Mouse (Mus musculus): Measurements from ENCODE around the gene Clp1. TPM values are rescaled to one million over a fixed set of nuclear protein-coding genes. Genes with fewer than 3 reads are reported as not detected.

The Clp1 gene
- polyA plus RNA-seq, 1 experiment from 2014 or later, result 54.4 TPM

- Histone ChIP-seq H3K9me3 (ENCODE audit: control insufficient read depth, low read length) (no peaks in the 10 kb centered on the region), H3K9ac (ENCODE audit: low read length) (no peak overlapping the region), H3K4me3 (ENCODE audit: low read depth, low read length) (no peak overlapping the region), H3K27ac (ENCODE audit: low read depth, low read length) (no peak overlapping the region), H3K27me3 (ENCODE audit: control insufficient read depth, insufficient read depth, low read length) (no peaks in the 10 kb centered on the region), H3K36me3 (ENCODE audit: control insufficient read depth, insufficient read depth, low read length) (no peaks in the 10 kb centered on the region), H3K4me2 (no peak overlapping the region), H3K4me1 (ENCODE audit: control insufficient read depth, insufficient read depth, low read length) (no peaks in the 10 kb centered on the region)
- WGBS, result 88% methylated on average over 1 of the region's 1 CpGs
- DNase-seq (ENCODE audit: low spot score, missing footprints) (no peak), ATAC-seq (ENCODE audit: low FRiP score) (no peak)
Measured at GRCm38 (mm10) chr2:84761840-84762239, 34.7 kb upstream of the Clp1 start.

DNA sequence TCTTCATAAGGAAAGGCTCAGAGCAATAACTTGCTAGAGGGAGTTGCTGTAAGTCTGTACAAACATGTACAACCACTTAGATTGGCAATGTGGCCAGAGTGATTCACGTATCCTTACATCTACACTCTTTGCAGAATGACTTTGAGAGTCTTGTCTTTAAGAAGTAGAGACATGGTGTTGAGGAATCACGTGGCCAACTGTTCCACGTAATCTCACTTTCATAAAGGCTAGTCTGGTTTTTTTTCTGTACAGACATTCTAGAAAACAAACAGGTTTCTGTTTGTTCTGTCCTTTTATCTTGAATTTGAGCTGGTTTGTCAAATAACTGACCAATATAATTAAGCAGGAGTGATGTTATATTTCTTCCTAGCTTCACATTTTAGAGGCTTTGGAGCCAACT, 34.2 kb upstream of the Clp1 start:
- Histone ChIP-seq H3K27ac (ENCODE audit: low read depth, low read length) (no peak overlapping the region), H3K4me3 (ENCODE audit: low read depth, low read length) (no peak overlapping the region), H3K27me3 (ENCODE audit: control insufficient read depth, insufficient read depth, low read length) (no peaks in the 10 kb centered on the region), H3K4me2 (no peak overlapping the region), H3K9ac (ENCODE audit: low read length) (no peak overlapping the region), H3K36me3 (ENCODE audit: control insufficient read depth, insufficient read depth, low read length) (no peaks in the 10 kb centered on the region), H3K4me1 (ENCODE audit: control insufficient read depth, insufficient read depth, low read length) (no peaks in the 10 kb centered on the region), H3K9me3 (ENCODE audit: control insufficient read depth, low read length) (no peaks in the 10 kb centered on the region)
- DNase-seq (ENCODE audit: low spot score, missing footprints) (no peak), ATAC-seq (ENCODE audit: low FRiP score) (no peak)
- WGBS, result 88% methylated on average over 3 of the region's 3 CpGs

- WGBS, result 73% methylated on average over 8 of the region's 8 CpGs
- no peaks in the 10 kb centered on the region for H3K9me3 ChIP-seq (ENCODE audit: control insufficient read depth, low read length)
- no peaks in the 10 kb centered on the region for H3K27me3 ChIP-seq (ENCODE audit: control insufficient read depth, insufficient read depth, low read length)
- ATAC-seq (ENCODE audit: low FRiP score) (no peak), DNase-seq (ENCODE audit: low spot score, missing footprints) (no peak)
- no peak overlapping the region for H3K9ac ChIP-seq (ENCODE audit: low read length)
- no peak overlapping the region for H3K4me3 ChIP-seq (ENCODE audit: low read depth, low read length)
- no peak overlapping the region for H3K27ac ChIP-seq (ENCODE audit: low read depth, low read length)
- no peaks in the 10 kb centered on the region for H3K4me1 ChIP-seq (ENCODE audit: control insufficient read depth, insufficient read depth, low read length)
- H3K4me2 ChIP-seq, result no peak overlapping the region
- no peaks in the 10 kb centered on the region for H3K36me3 ChIP-seq (ENCODE audit: control insufficient read depth, insufficient read depth, low read length)
Measured at GRCm38 (mm10) chr2:84760777-84761176, 33.6 kb upstream of the Clp1 start.

GRCm38 (mm10) chr2:84758542-84759127, 31.5 kb upstream of the Clp1 start:
- Histone ChIP-seq H3K9me3 (ENCODE audit: control insufficient read depth, low read length) (no peaks in the 10 kb centered on the region), H3K27me3 (ENCODE audit: control insufficient read depth, insufficient read depth, low read length) (no peaks in the 10 kb centered on the region), H3K36me3 (ENCODE audit: control insufficient read depth, insufficient read depth, low read length) (no peaks in the 10 kb centered on the region), H3K9ac (ENCODE audit: low read length) (no peak overlapping the region), H3K4me1 (ENCODE audit: control insufficient read depth, insufficient read depth, low read length) (no peaks in the 10 kb centered on the region), H3K27ac (ENCODE audit: low read depth, low read length) (no peak overlapping the region), H3K4me2 (no peak overlapping the region), H3K4me3 (ENCODE audit: low read depth, low read length) (no peak overlapping the region)
- 4% methylated on average over 2 of the region's 2 CpGs for WGBS
- DNase-seq (ENCODE audit: low spot score, missing footprints), result peak; percentile 92
- ATAC-seq (ENCODE audit: low FRiP score), result peak; percentile 62

- Histone ChIP-seq H3K4me3 (ENCODE audit: low read depth, low read length) (no peak overlapping the region), H3K9me3 (ENCODE audit: control insufficient read depth, low read length) (no peaks in the 10 kb centered on the region), H3K36me3 (ENCODE audit: control insufficient read depth, insufficient read depth, low read length) (no peaks in the 10 kb centered on the region), H3K4me2 (no peak overlapping the region), H3K9ac (ENCODE audit: low read length) (no peak overlapping the region), H3K27me3 (ENCODE audit: control insufficient read depth, insufficient read depth, low read length) (no peaks in the 10 kb centered on the region), H3K27ac (ENCODE audit: low read depth, low read length) (no peak overlapping the region), H3K4me1 (ENCODE audit: control insufficient read depth, insufficient read depth, low read length) (no peaks in the 10 kb centered on the region)
- no peak for ATAC-seq (ENCODE audit: low FRiP score)
- DNase-seq (ENCODE audit: low spot score, missing footprints), result no peak
- 61% methylated on average over 7 of the region's 7 CpGs for WGBS
Measured at GRCm38 (mm10) chr2:84757026-84757682, 30.0 kb upstream of the Clp1 start.

DNA sequence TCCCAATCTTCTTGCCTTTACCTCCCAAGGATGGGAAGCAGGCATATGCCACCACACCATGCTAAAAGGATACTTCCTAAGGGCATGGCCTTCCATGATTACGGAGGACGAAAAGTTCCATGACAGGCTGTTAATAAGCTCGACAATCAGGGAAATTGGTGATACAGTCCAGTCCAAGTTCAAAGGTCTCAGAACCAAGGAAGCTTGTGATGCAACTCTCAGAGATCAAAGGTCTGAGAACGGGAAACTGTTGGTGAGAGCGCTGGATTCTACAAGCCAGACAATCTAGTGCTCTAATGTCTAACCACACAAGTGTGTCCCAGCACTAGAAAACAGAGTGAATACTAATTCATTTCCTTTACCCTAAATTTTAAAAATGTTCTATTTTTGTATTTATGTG, 29.1 kb upstream of the Clp1 start:
- H3K4me1 ChIP-seq (ENCODE audit: control insufficient read depth, insufficient read depth, low read length), result no peaks in the 10 kb centered on the region
- no peaks in the 10 kb centered on the region for H3K36me3 ChIP-seq (ENCODE audit: control insufficient read depth, insufficient read depth, low read length)
- H3K9me3 ChIP-seq (ENCODE audit: control insufficient read depth, low read length), result no peaks in the 10 kb centered on the region
- H3K4me3 ChIP-seq (ENCODE audit: low read depth, low read length), result no peak overlapping the region
- H3K27ac ChIP-seq (ENCODE audit: low read depth, low read length), result no peak overlapping the region
- H3K9ac ChIP-seq (ENCODE audit: low read length), result no peak overlapping the region
- no peak for DNase-seq (ENCODE audit: low spot score, missing footprints)
- H3K27me3 ChIP-seq (ENCODE audit: control insufficient read depth, insufficient read depth, low read length), result no peaks in the 10 kb centered on the region
- H3K4me2 ChIP-seq, result no peak overlapping the region
- no peak for ATAC-seq (ENCODE audit: low FRiP score)
- 90% methylated on average over 5 of the region's 5 CpGs for WGBS

DNA sequence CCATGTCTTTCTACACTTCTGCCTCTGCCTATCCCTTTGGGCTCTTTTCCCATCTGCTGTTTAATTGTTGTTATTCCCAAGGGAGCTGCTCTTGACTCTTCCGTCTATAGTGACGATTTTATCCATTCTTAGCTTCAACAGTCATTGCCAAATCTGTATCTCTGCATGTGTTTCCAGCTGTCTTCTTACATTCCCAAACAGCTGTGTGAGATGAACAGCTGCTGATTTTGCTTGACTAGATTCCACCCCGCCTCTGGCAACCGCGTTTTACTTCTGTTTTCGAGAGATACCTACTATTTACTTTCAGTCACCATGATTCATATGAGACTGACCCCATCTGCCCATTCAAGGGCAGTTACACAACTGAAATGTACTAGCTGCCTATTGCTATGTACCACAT, 23.0 kb upstream of the Clp1 start:
- ATAC-seq (ENCODE audit: low FRiP score), result no peak
- DNase-seq (ENCODE audit: low spot score, missing footprints), result no peak
- no peak overlapping the region for H3K27ac ChIP-seq (ENCODE audit: low read depth, low read length)
- H3K4me1 ChIP-seq (ENCODE audit: control insufficient read depth, insufficient read depth, low read length), result no peaks in the 10 kb centered on the region
- H3K4me3 ChIP-seq (ENCODE audit: low read depth, low read length), result no peak overlapping the region
- no peaks in the 10 kb centered on the region for H3K36me3 ChIP-seq (ENCODE audit: control insufficient read depth, insufficient read depth, low read length)
- WGBS, result 86% methylated on average over 6 of the region's 6 CpGs
- no peaks in the 10 kb centered on the region for H3K9me3 ChIP-seq (ENCODE audit: control insufficient read depth, low read length)
- no peaks in the 10 kb centered on the region for H3K27me3 ChIP-seq (ENCODE audit: control insufficient read depth, insufficient read depth, low read length)
- H3K4me2 ChIP-seq, result no peak overlapping the region
- H3K9ac ChIP-seq (ENCODE audit: low read length), result no peak overlapping the region

- Histone ChIP-seq H3K4me1 (ENCODE audit: control insufficient read depth, insufficient read depth, low read length) (peaks cover 26% of the 10 kb centered on the region), H3K36me3 (ENCODE audit: control insufficient read depth, insufficient read depth, low read length) (no peaks in the 10 kb centered on the region), H3K4me2 (peak overlapping the region; percentile 72), H3K27ac (ENCODE audit: low read depth, low read length) (peak overlapping the region; percentile 99), H3K4me3 (ENCODE audit: low read depth, low read length) (peak overlapping the region; percentile 78), H3K27me3 (ENCODE audit: control insufficient read depth, insufficient read depth, low read length) (no peaks in the 10 kb centered on the region), H3K9ac (ENCODE audit: low read length) (peak overlapping the region; percentile 98), H3K9me3 (ENCODE audit: control insufficient read depth, low read length) (no peaks in the 10 kb centered on the region)
- ATAC-seq (ENCODE audit: low FRiP score) (peak; percentile 22), DNase-seq (ENCODE audit: low spot score, missing footprints) (peak; percentile 97)
- WGBS, result 0% methylated on average over 10 of the region's 10 CpGs
Measured at GRCm38 (mm10) chr2:84744126-84744525, 17.0 kb upstream of the Clp1 start.

DNA sequence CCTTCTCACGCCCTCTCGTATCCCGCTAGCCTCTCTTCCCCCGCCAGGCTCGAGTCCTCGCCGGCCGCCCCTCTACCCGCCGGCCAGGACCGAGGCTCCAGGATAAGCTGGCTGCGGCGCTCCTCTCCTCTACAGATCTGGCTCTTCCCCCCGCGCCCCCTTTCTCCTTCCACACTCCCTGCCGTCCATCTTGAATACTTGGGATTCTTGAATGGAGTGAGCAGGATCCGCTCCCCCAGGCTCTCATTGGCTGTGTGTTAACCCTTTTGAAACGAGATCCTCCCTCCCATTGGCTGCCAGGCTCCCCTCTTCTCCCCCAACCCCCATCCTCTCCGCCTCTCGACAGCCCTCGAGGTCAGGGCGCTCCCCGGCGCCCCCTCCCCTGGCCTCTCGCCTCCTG, 16.4 kb upstream of the Clp1 start, which contains the start of gene Gm19426:
Gm19426 (minus strand) TSS at position 95 of the 400 bp plus-strand sequence.
- ATAC-seq (ENCODE audit: low FRiP score), result peak; percentile 83

More for the DNA sequence above, 16.4 kb upstream of the Clp1 start, which contains the start of gene Gm19426:
- H3K27ac ChIP-seq (ENCODE audit: low read depth, low read length), result peak within 1 kb of the TSS; percentile 99
- no peaks in the 10 kb centered on the region for H3K36me3 ChIP-seq (ENCODE audit: control insufficient read depth, insufficient read depth, low read length)
- peaks cover 32% of the 10 kb centered on the region for H3K4me1 ChIP-seq (ENCODE audit: control insufficient read depth, insufficient read depth, low read length)
- H3K9me3 ChIP-seq (ENCODE audit: control insufficient read depth, low read length), result no peaks in the 10 kb centered on the region
- no peaks in the 10 kb centered on the region for H3K27me3 ChIP-seq (ENCODE audit: control insufficient read depth, insufficient read depth, low read length)
- H3K9ac ChIP-seq (ENCODE audit: low read length), result peak within 1 kb of the TSS; percentile 98
- peak within 1 kb of the TSS; percentile 78 for H3K4me3 ChIP-seq (ENCODE audit: low read depth, low read length)
- peak within 1 kb of the TSS; percentile 72 for H3K4me2 ChIP-seq
- DNase-seq (ENCODE audit: low spot score, missing footprints), result peak; percentile 96
- under 1% methylated on average over 25 of the region's 25 CpGs for WGBS

Measured in midbrain, embryonic 11.5 days (tissue).